Mouse (Mus musculus): ENCODE data around the gene Gm5485. TPM values are rescaled to one million over a fixed set of nuclear protein-coding genes. Genes with fewer than 3 reads are reported as not detected.

Gm5485 gene
- not detected for total RNA-seq (2023)

GRCm38 (mm10) chr16:48412246-48412645 lies at the start of gene Gm5485:
TSS of gene Gm5485 (minus strand) at chr16:48412416.

DNA sequence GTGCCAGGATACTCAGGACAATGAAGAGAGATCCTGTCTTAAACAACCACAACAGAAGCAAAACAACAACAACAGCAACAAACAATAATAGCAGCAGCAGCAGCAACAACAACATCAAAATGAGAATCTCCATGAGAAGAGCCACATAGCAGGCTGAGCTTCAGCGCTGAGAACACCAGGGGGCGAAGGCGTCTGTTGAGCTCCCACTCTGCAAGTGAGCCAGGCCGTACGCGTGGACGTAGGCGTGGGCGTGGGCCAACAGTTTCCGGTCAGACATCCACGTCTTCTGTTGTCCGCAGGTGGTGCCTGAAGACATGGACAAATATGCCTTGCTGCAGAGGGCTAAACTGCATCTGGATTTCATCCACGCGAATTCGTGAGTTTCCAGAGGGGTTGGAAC lies 18.8 kb upstream of the Gm5485 start, which contains the start of gene Morc1:
Gene Morc1, plus strand, starts transcription at position 211 of the 400 bp plus-strand sequence.

Other genes starting within 250 kb of the Gm5485 start
- not detected for gene Dppa4, start 128.7 kb downstream of the Gm5485 start, total RNA-seq (2023)
- not detected for gene Dppa2, start 108.5 kb downstream of the Gm5485 start, total RNA-seq (2023)
- not detected for gene Morc1, start 18.8 kb upstream of the Gm5485 start, total RNA-seq (2023)